Mouse (Mus musculus) A20 (cell line): ENCODE measurements at regions not wholly inside any gene's neighbourhood (a gene's known extent, or its start where the extent isn't known, plus 50 kb on each side); places are given as distances from the start of the nearest gene placed in this dataset.

Experiments
- DNase-seq: peaks from one replicate; pipeline ENCODE4 v3.0.0-alpha.2; 2011; ENCODE audit warnings: low read depth, low spot score

DNA sequence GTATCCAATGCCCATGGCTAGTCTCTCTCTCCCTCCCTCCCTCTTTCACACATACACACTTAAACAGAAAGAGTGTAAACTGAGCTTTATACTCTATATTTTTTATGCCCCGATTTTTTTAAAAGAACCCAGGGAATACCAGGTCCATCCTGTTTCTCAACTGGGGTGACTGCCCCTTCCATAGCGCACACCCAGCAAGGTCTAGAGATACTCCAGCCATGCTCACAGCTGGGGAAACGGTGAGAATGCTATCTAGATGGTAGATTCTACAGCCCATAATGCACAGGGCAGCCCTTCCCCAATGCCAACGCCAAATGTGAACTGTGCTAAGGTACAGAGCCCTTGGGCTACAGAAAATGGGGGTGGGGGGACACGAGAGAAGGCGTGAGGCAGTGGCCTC, 51.2 kb upstream of the Tln2 start:
- DNase-seq, result no peak

- no peak for DNase-seq
These were observed 52.2 kb upstream of the Tln2 start for GRCm38 (mm10) chr9:67611676-67612075.

DNA sequence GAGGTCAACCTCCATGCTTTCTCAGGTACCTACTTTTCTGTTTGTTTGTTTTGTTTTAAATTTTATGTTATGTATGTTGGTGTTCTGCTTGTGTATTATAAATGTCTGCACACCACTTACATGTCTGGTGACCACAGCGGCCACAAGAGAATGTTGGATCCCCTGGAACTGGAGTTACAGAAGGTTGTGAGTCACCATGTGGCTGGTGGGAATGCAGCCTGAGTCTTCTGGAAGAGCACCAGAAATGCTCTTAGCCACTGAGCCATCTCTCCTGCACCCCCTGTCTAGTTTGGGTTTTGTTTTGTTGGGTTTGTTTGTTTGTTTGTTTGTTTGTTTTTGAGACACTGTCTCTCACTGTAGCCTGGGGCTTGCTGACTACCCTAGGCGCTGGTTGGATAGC, 52.6 kb upstream of the Tln2 start:
- no peak for DNase-seq

DNA sequence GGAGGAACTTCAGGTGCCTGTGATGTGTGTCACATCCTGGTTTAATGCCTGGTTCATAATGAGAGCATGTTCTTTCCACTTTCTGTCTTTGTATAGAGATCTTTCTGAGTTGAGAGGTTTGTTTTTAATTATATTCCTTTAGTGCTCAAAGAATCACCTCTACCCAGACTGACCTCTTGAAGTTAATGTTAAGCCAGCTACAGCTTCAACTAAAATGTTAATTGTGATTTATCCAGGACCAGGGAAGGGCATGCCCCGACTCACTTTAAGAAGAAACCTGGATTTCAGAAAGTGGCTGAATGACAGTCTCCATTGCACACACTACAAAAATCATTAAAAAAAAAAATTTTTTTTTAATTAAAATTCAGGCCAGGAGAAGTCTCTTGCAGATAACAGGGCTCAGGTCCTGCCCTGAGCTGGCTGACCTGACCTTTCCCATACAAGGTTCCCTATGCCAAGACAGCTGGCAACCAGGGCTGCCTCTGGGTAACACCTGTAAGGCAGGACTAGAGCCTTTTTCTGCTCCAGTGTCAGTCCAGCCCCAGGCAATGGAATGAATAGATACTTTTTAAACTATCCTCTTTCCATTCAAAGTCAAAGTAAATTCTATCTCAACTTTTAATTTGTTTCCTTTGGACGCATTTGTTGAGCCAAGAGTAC, 54.7 kb upstream of the Tln2 start:
- DNase-seq, result no peak

DNA sequence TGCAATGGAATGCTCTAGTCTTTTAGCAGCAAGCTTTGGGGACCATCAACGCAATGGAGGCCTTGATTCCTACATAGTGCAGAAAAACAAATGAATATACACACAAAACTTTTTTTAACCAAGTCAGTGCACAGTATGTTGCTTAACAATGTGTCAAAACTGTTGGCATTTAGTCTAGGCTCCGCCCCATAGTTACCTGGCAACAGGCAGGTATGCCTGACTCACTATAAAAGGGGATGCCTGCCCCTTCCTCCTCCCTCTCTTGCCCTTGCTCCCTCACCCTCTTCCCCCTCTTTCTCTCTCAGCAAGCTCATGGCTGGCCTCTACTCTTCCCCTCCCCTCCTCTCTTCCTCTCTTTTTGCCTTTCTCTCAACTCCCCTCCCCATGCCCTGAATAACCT, 56.7 kb upstream of the Tln2 start:
- no peak for DNase-seq

GRCm38 (mm10) chr9:67617341-67618217, 58.1 kb upstream of the Tln2 start:
- no peak for DNase-seq

- peak; percentile 67 for DNase-seq
These were observed 61.4 kb upstream of the Tln2 start for GRCm38 (mm10) chr9:67620945-67621344.

DNA sequence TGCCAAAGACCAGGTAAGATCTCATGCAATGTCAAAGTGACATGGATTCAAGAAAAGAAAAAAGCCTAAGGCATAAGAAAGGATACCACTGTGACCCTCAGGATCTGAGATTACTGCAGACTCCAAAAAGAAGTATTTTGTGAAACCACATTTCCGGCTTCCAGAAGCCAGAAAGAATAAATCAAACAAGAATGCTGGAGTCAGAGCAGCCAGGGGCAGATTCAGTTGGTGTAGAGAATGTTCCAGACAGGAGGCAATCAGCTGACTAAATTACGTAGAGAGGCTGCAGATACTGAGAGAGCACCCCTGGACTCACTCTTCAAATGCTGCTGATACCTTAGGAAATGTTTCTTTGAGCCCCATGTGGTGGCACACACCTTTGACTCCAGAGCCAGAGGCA, 67.7 kb upstream of the Tln2 start:
- no peak for DNase-seq

- no peak for DNase-seq
These were observed 70.1 kb upstream of the Tln2 start for GRCm38 (mm10) chr9:67629624-67630023.

- DNase-seq, result no peak
These were observed 70.7 kb upstream of the Tln2 start for GRCm38 (mm10) chr9:67630173-67630572.

GRCm38 (mm10) chr9:67631741-67632243, 72.3 kb upstream of the Tln2 start:
- DNase-seq, result peak; percentile 74

GRCm38 (mm10) chr9:67632521-67633025, 73.1 kb upstream of the Tln2 start:
- DNase-seq, result peak; percentile 84

DNA sequence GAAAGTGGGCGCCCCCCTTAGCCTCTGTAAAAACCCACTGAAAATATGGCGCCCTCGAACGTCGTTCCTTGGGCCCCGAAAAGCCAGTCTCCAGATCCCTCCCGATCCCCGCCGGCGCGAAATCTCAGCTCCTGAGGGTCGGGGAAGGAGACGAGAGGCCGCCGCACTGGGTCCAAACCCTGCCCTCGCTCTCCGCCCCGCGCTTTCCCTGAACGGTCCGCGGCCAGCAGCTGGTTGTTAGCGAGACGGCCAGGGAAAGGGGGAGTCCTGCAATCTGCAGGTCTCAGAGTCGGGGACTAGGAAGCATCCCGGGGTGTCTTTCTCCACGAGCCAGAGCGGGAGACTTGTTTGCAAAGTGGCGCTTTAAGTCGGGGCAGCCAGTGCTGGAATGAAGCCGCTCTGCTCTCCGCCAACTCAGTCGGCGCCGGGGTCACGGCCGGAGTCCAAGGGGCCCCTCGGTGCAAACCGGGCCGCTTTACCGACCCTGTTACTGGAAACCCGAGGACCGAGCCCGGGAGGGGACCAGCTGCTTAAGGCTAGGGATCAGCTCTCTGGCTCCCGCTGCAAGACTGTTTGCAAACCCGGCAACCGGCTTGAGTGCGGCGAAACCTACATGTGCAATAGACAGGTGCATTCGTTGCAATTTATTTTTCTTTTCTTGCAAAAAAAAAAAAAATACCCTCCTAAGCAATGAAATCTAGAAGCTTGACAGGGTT, 73.7 kb upstream of the Tln2 start:
- DNase-seq, result peak; percentile 85

DNA sequence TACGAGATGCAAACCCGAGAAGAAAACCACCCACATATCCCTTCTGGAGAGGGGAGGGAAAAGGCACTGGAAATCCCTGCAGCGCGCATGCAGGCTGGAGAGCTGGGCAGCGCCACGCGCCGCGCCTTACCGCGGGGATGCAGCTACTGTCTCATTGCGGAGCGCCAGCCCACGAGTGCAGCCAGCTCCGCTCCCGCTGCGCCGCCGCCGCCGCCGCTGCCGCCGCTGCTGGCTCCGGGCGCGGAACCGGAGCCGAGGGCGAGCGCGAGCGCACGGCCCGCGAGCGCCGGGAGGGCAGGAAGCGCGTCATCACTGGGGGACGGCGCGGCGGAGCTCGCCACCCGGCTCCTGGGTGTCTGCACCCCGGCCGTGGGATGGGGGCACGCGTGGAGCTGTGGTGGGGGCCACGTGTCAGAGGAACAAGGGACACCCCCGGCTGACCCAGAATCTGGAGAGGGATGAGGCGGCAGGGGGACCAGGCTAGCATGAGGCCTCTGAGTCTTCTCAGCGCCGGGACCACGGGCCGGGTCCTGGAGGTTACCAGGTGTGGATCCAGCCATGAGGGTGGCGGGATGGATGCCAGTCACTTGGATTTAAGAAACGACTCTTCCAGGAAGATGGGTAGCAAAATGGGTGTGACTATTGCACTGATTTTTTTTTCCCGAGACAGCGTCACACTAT, 74.4 kb upstream of the Tln2 start:
- peak; percentile 88 for DNase-seq

DNA sequence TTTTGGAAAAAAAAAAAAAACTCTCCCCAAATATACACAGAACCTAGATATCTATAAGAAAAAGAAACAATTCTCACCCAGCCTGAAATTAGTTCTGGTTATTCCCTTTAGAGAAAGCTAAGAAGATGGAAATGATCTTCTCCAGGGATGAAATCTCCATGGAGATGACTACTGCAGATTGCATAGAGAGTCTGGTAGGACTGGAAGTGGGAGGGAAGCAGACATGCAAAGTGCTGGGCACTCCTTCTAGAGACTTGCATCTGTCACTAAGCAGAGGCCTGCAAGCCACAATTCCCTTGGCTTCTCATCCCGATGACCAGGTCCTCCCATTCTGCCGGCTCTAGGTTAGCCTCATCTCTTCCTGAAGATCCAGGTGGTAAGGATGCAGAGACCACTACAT, 87.3 kb upstream of the Tln2 start:
- no peak for DNase-seq

GRCm38 (mm10) chr9:67664773-67665172, 94.5 kb upstream of the C2cd4b start:
- DNase-seq, result no peak

DNA sequence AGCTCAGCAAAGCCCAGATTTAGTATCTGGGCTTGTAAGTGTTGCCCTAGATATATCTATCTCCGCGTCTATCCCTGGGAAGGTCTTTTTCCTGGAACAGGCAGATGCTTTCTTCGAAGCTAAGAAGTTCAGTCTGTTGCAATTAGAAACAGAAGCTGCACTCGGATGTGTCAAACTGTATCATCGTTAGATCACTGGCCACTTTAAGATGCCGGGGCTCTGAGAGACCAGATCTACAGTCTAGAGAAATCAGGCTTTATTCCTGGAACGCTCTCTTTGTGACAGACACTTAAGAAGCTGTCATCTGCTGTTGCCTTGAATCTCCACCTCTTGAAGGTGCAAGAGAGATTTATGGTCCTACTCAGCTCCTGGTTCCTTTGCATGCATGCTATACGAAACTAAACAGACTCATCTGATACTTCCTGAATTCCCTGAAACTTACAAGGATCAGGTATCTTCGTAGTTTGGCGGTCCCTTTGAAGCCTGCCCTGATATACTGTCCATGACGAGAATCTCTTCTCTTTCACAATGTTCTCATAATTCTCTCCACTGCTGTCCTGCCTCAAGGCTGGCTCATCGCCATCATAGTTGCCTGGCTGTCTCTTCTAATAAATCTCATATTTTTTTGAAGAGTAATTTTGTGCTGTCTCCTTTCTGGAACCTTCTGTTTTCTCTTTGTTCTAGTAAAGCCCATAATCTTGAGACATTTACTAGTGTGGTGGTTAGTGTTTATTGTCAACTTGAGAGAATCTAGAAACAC, 88.8 kb upstream of the C2cd4b start:
- DNase-seq, result no peak

GRCm38 (mm10) chr9:67676906-67677305, 82.3 kb upstream of the C2cd4b start:
- DNase-seq, result no peak

DNA sequence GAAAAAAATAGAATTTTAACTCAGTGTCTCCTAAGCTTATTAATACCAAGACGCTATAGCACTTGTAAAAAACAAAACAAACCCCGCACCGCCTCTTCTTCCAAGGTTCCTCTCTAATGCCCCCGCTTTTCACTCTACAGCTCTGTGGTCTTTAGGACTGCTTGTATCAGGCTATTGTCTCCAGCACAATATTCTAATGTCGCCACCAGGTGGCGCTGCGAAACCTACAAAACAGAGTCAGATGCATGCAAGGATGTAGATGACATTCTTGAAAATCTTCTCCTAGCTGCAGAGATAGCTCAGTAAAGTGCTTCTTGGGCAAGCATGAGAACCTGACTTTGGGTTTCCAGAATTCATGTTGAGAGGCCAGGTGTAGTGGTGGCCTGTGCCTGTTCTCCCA, 75.9 kb upstream of the C2cd4b start:
- DNase-seq, result peak; percentile 70

DNA sequence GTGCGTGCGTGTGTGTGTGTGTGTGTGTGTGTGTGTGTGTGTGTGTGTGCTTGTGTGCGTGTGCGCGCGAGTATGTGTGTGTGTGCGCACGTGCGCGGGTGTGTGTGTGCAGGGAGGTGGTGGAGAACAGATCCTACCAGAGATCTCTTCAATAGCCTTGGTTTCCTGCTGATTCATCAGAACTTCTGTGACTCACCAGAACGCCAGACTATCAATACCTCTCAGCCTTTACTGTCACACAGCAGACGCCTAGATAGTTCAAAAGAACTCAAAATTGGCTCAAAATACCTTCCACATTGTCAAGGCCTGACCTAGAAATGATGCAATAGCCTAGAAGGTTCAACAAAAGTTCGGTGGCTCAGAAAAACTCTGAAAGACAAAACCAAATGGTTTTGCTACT, 66.8 kb upstream of the C2cd4b start:
- no peak for DNase-seq

- DNase-seq, result peak; percentile 21
These were observed 65.5 kb upstream of the C2cd4b start for GRCm38 (mm10) chr9:67693716-67694115.
